Mouse (Mus musculus) liver, embryonic 11.5 days (tissue): ENCODE data around the gene Col6a1. TPM values are rescaled to one million over a fixed set of nuclear protein-coding genes. Genes with fewer than 3 reads are reported as not detected.
A peak's percentile ranks its signal among the peaks of the same experiment; 100 is the strongest.

ENCODE experiments used
- ATAC-seq: fragments of 200-750 bp; cut with Nextera tagmentation; replicated peaks from 2 replicates; pipeline ENCODE4 v1.8.0; 2017; ENCODE audit warnings: moderate number of reproducible peaks, mild to moderate bottlenecking, moderate TSS enrichment, moderate library complexity; ENCODE audit not compliant: low FRiP score
- DNase-seq: peaks from one replicate; pipeline ENCODE4 v3.0.0-alpha.2; 2017; ENCODE audit warnings: low spot score
- H3K27ac ChIP-seq: fragments of 300-500 bp; sonication (generic); 2 replicates; pipeline ENCODE4 v1.5.1; 2014; ENCODE audit warnings: mild to moderate bottlenecking, low read depth, low read length, control low read depth
- H3K27me3 ChIP-seq: fragments of 300-500 bp; sonication (generic); replicated peaks from 2 replicates; pipeline ENCODE4 v1.6.1; 2014; ENCODE audit warnings: low read length, mixed read lengths; ENCODE audit not compliant: control insufficient read depth, insufficient read depth
- H3K36me3 ChIP-seq: fragments of 300-500 bp; sonication (generic); 2 replicates; pipeline ENCODE4 v1.6.1; 2014; ENCODE audit warnings: mild to moderate bottlenecking, low read length, moderate library complexity, mixed read lengths; ENCODE audit not compliant: control insufficient read depth, insufficient read depth
- H3K4me1 ChIP-seq: fragments of 300-500 bp; sonication (generic); replicated peaks from 2 replicates; pipeline ENCODE4 v1.6.1; 2014; ENCODE audit warnings: low read length, mixed read lengths; ENCODE audit not compliant: control insufficient read depth, insufficient read depth
- H3K4me2 ChIP-seq: fragments of 300-500 bp; sonication (generic); 2 replicates; pipeline ENCODE4 v1.6.1; 2014; ENCODE audit warnings: mild to moderate bottlenecking, control low read depth, moderate library complexity
- H3K4me3 ChIP-seq: fragments of 300-500 bp; sonication (generic); 2 replicates; pipeline ENCODE4 v1.5.1; 2014; ENCODE audit warnings: low read depth, low read length, control low read depth
- H3K9ac ChIP-seq: fragments of 300-500 bp; sonication (generic); 2 replicates; pipeline ENCODE4 v1.6.1; 2014; ENCODE audit warnings: low read depth, low read length, control low read depth
- H3K9me3 ChIP-seq: fragments of 300-500 bp; sonication (generic); 2 replicates; pipeline ENCODE4 v1.6.1; 2016; ENCODE audit warnings: low read length, inconsistent platforms, mixed read lengths; ENCODE audit not compliant: control insufficient read depth
- WGBS: fragments of 180-500 bp; shearing (Covaris S2); extraction: QIAGEN DNeasy Blood & Tissue Kit; methylation state at CpG from one replicate; pipeline ENCODE4 v1.1.7; 2014; 5-methylcytosine and 5-hydroxymethylcytosine counted together
- polyA plus RNA-seq: library from polyadenylated mRNA; unstranded; fragments of >200 nt; fragmentation: Nextera tagmentation; extraction: Ambion mirVana; gene quantifications from 2 replicates; pipeline ENCODE4 v1.2.1, GENCODE M21; 2014

Gene Col6a1
- polyA plus RNA-seq, 1 experiment from 2014 or later = 20.8 TPM

DNA sequence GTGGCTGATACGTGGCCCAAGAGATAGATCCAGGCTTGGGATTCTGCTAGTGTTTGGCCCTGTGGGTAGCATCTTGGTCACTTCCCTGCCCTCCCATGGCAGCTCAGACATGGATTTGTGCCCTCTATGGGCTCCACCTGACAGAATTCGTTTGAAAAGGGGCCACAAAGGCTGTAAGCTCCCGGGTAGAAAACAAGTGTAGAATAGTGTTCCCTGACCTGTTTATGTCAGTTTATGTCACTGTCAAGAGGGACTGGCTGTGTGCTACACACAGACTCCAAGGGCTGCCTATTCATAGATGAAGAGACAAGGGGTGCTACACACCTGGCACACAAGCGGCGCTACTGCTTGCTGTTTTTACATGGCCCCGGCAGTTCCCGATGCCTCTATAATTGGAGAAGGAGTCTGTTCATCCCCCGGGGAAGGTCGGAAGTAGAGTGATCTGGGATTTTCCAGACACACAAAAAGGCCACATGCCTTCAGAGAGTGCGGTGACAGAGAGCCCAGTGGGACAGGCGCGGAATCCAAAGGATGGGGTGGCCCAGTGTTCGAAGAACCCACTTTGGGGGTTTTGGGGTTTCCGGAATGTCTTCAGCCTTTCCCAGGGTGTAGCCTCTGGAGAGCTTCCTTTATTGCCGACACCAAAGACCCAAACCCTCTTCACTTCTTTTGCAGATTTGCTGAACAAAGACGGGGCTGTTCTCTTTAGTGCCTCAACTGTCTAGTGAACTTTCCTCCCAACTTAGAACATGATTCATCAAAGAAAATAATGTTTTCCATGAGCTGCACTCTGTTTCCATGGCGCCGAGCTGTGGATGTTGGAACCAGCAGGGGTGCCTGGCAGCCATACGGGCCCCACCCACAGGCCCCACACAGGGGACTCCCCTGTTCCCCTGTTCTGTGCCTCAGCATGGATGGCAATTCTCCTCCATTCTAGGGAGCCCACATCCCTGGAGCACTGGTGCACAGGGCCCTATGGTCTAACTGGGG, 4.0 kb upstream of the Col6a1 start:
- no peak for ATAC-seq

DNA sequence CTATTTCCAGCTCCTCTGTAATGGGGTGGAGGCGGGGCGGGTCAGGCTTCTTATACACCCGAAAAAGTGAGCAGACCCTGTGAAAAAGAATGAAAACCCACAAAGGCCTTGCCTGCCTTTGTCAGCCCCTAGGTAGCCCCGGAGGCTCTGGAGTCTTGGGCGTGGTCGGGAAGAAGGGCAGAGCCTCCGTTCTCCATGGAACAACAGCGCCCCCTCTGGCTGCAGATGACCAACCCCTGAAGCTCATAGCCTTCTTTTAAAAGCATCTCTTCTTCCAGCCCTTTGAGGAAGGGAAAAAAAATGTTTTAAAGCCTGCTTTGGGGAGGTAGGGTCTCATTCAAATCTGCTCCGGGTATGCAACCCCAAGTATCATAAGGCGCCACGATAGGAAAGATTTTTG, 2.4 kb upstream of the Col6a1 start:
- Histone ChIP-seq H3K9me3 (no peaks in the 10 kb centered on the region), H3K36me3 (no peaks in the 10 kb centered on the region), H3K4me1 (0 out of 2 replicates have a peak, but pooled peaks cover 8% of the 10 kb centered on the region), H3K4me3 (no peak overlapping the region), H3K27ac (no peak overlapping the region), H3K27me3 (no peaks in the 10 kb centered on the region), H3K4me2 (no peak overlapping the region), H3K9ac (no peak overlapping the region)
- DNase-seq (peak; percentile 47), ATAC-seq (no peak)
- 11% methylated on average over 11 of the region's 11 CpGs for WGBS

More for the DNA sequence above, 4.0 kb upstream of the Col6a1 start:
- 83% methylated on average over 19 of the region's 19 CpGs for WGBS
- no peak overlapping the region for H3K27ac ChIP-seq
- 0 out of 2 replicates have a peak, but pooled peaks cover 7% of the 10 kb centered on the region for H3K4me1 ChIP-seq
- no peak overlapping the region for H3K4me2 ChIP-seq
- DNase-seq = peak; percentile 25
- no peaks in the 10 kb centered on the region for H3K36me3 ChIP-seq
- H3K4me3 ChIP-seq = no peak overlapping the region
- no peaks in the 10 kb centered on the region for H3K9me3 ChIP-seq
- H3K27me3 ChIP-seq = no peaks in the 10 kb centered on the region
- no peak overlapping the region for H3K9ac ChIP-seq

DNA sequence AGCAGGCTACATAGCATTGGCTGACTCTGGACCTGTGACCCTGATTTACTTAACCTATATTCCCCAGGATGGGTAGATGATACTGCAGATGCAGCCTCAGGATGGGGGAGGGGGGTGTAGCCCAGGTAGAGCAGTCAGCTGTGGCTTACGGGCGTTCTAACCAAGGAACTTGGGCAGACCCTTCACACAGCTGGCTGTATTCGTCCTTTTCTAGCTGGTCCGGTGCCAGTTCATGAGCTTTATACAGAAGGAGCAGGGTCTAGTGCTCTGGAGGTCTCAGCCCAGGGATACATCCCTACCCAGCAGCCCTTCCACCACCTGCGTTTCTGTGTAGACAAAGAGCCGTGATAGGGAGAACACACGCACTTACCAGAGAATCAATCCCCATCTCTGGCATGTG, 1.3 kb upstream of the Col6a1 start:
- 81% methylated on average over 7 of the region's 7 CpGs for WGBS
- no peak overlapping the region for H3K9ac ChIP-seq
- ATAC-seq = no peak
- no peak overlapping the region for H3K4me3 ChIP-seq
- H3K4me2 ChIP-seq = no peak overlapping the region
- H3K27me3 ChIP-seq = no peaks in the 10 kb centered on the region
- H3K27ac ChIP-seq = no peak overlapping the region
- DNase-seq = no peak
- 0 out of 2 replicates have a peak, but pooled peaks cover 4% of the 10 kb centered on the region for H3K4me1 ChIP-seq
- H3K36me3 ChIP-seq = no peaks in the 10 kb centered on the region
- H3K9me3 ChIP-seq = no peaks in the 10 kb centered on the region

DNA sequence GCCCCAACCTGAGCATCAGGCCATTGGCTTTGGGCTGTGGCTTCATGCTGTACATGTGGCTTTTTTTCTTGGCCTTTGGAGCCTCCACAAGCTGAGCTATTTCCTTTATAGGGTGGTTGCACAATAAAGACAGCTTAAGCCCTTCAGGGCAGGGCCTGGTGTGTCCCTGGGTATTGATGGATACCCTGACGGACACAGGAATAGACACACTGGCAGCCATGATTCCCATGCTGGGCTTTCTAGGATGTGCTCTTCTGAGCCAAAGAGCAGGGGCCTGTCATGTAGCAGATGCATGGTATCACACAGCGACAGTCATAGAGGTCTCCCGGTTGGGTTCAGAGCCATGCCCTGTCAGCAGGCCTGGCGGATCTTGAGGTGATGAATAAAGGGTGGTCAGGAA, 898 bp upstream of the Col6a1 start:
- Histone ChIP-seq H3K9me3 (no peaks in the 10 kb centered on the region), H3K9ac (no peak overlapping the region), H3K4me1 (0 out of 2 replicates have a peak, but pooled peaks cover 3% of the 10 kb centered on the region), H3K4me3 (no peak overlapping the region), H3K4me2 (no peak overlapping the region), H3K36me3 (no peaks in the 10 kb centered on the region), H3K27me3 (no peaks in the 10 kb centered on the region), H3K27ac (no peak overlapping the region)
- 90% methylated on average over 4 of the region's 4 CpGs for WGBS
- DNase-seq (peak; percentile 24), ATAC-seq (no peak)

DNA sequence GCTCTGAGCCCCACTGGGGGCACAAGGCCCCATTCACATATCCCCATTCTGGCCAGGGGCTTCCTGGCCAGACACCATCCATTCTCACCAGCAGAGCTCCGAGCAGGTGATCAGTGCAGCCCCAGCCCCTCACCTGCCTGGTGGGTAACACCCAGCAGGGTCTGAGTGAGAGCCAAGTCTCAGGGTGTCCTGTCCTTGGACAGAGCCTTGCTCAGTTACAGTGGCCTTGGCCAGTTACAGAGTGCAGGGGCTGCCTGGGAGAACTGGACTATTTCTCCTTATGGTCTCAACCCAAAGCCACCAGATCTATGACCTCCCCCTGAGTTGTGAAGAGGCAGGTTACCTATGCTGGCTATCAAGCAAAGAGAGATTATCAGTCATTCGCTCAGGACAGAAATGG, 871 bp downstream of the Col6a1 start:
- Histone ChIP-seq H3K4me3 (no peak overlapping the region), H3K36me3 (no peaks in the 10 kb centered on the region), H3K27ac (no peak overlapping the region), H3K27me3 (no peaks in the 10 kb centered on the region), H3K4me1 (0 out of 2 replicates have a peak, but pooled peaks cover 3% of the 10 kb centered on the region), H3K9ac (no peak overlapping the region), H3K4me2 (peak overlapping the region; percentile 11), H3K9me3 (no peaks in the 10 kb centered on the region)
- WGBS = 67% methylated on average over 2 of the region's 2 CpGs
- peak; percentile 28 for DNase-seq
- ATAC-seq = no peak

DNA sequence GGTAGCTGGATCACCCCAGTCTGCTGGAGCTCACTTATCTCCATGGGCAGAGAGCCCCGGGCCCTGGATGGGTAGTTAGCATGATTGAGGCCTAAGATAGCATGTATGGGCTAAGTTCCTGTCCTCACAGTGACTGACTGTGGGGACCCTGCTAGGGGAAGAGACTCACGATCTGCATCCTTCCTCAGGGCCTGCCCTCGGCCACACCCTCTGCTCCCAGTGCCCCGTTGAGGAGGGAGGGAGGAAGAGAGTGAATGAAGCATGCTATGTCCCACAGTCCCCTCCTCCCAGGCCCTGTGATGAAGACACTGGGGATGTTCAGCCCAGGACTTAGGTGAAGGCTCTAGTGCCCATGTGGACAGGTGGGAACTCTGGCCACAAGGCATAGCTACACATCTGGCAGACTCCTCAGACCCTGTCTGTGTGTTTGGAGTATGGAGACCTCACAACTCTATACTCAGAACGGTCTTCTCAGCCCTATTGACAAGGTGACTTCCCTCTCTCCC, 1.7 kb downstream of the Col6a1 start:
- no peak overlapping the region for H3K9ac ChIP-seq
- DNase-seq = peak; percentile 25
- ATAC-seq = no peak
- no peaks in the 10 kb centered on the region for H3K9me3 ChIP-seq
- peak overlapping the region; percentile 11; the same call in 1 of the 2 replicates for H3K4me2 ChIP-seq
- 0 out of 2 replicates have a peak, but pooled peaks cover 3% of the 10 kb centered on the region for H3K4me1 ChIP-seq
- WGBS = 40% methylated on average over 5 of the region's 5 CpGs
- no peak overlapping the region for H3K4me3 ChIP-seq
- no peak overlapping the region for H3K27ac ChIP-seq
- H3K36me3 ChIP-seq = no peaks in the 10 kb centered on the region
- H3K27me3 ChIP-seq = no peaks in the 10 kb centered on the region

DNA sequence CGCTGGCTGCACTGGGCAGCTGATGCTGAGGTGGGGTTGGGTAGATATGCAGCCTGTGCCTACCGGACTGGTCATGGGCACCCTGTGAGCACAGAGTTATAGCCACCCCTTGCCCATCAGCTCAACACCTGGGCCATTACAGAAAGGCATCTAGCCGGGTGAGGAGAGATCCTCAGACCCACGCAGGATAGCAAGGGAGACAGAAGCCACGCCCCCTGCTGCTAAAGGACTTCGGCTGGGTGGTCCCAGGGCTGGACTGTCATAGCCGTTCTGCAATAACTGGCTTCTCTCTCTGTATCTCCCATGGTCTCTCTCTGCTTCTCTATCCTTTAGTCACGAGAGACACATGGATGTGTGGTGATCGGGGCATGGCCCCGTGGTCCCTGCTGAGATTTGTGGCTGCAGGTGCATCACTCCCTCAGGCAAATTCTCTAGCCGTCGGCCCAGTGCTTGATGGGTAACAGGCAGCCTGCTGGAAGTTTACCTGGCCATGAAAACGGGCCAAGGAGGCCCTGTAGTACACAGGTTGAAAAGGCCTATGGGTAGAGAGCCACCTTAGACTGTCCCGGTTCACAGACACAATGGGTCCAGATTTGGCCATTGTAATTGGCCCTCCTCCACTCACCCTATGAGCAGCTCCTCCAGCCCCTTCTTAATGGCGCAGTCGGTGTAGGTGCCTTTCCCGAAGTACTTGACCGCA, 3.1 kb downstream of the Col6a1 start:
- H3K4me1 ChIP-seq = 0 out of 2 replicates have a peak, but pooled peaks cover 3% of the 10 kb centered on the region
- no peaks in the 10 kb centered on the region for H3K36me3 ChIP-seq
- WGBS = 85% methylated on average over 18 of the region's 18 CpGs
- H3K9ac ChIP-seq = no peak overlapping the region
- H3K4me2 ChIP-seq = no peak overlapping the region
- DNase-seq (no peak), ATAC-seq (no peak)
- H3K9me3 ChIP-seq = no peaks in the 10 kb centered on the region
- H3K27me3 ChIP-seq = no peaks in the 10 kb centered on the region
- no peak overlapping the region for H3K27ac ChIP-seq
- H3K4me3 ChIP-seq = no peak overlapping the region

DNA sequence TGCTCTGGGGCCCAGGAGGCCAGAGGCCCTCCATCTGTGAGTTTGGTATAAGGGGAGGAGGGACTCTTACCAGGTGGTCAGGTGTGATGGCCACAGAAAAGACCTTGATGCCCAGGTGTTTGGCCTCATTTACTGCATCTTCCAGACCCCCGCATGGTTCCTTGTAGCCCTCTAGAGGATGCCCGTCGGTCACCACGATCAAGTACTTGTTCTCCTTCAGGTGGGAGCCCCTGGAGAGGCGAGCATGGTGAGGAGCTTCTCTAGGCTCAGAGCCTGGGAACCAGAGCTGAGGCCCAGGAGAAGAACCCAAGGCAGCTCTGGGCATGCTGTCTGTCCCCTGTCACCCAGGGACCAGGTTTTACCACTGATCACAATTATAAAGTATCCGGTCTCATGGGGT, 4.2 kb downstream of the Col6a1 start:
- Histone ChIP-seq H3K4me1 (0 out of 2 replicates have a peak, but pooled peaks cover 3% of the 10 kb centered on the region), H3K27me3 (no peaks in the 10 kb centered on the region), H3K4me2 (no peak overlapping the region), H3K36me3 (no peaks in the 10 kb centered on the region), H3K4me3 (no peak overlapping the region), H3K9ac (no peak overlapping the region), H3K27ac (no peak overlapping the region), H3K9me3 (no peaks in the 10 kb centered on the region)
- no peak for DNase-seq
- no peak for ATAC-seq
- WGBS = 86% methylated on average over 6 of the region's 6 CpGs
